Mouse (Mus musculus) midbrain, embryonic 14.5 days (tissue): ENCODE measurements around the gene Pdlim7. TPM values are rescaled to one million over a fixed set of nuclear protein-coding genes. Genes with fewer than 3 reads are reported as not detected.

Source experiments
- ATAC-seq: fragments of 200-750 bp; cut with Nextera tagmentation; 2 replicates; pipeline ENCODE4 v1.8.0; 2017; ENCODE audit warnings: moderate number of reproducible peaks, moderate library complexity; ENCODE audit not compliant: low FRiP score, low TSS enrichment
- DNase-seq: peaks from one replicate; pipeline ENCODE4 v3.0.0-alpha.2; 2015
- H3K27ac ChIP-seq: fragments of 300-500 bp; sonication (generic); replicated peaks from 2 replicates; pipeline ENCODE4 v1.5.1; 2014; ENCODE audit warnings: mild to moderate bottlenecking, low read depth, low read length, moderate library complexity
- H3K27me3 ChIP-seq: fragments of 300-500 bp; sonication (generic); 2 replicates; pipeline ENCODE4 v1.6.1; 2014; ENCODE audit warnings: low read length, control low read depth, mixed read lengths; ENCODE audit not compliant: control insufficient read depth, insufficient read depth
- H3K36me3 ChIP-seq: fragments of 300-500 bp; sonication (generic); 2 replicates; pipeline ENCODE4 v1.6.1; 2014; ENCODE audit warnings: low read length, control low read depth; ENCODE audit not compliant: control insufficient read depth, insufficient read depth
- H3K4me1 ChIP-seq: fragments of 300-500 bp; sonication (generic); 2 replicates; pipeline ENCODE4 v1.6.1; 2014; ENCODE audit warnings: mild to moderate bottlenecking, antibody characterized with exemption, low read length, control low read depth; ENCODE audit not compliant: control insufficient read depth, insufficient read depth
- H3K4me2 ChIP-seq: fragments of 300-500 bp; sonication (generic); 2 replicates; pipeline ENCODE4 v1.6.1; 2014; ENCODE audit warnings: mild to moderate bottlenecking, low read length, moderate library complexity
- H3K4me3 ChIP-seq: fragments of 300-500 bp; sonication (generic); replicated peaks from 2 replicates; pipeline ENCODE4 v1.5.1; 2014; ENCODE audit warnings: low read depth, low read length
- H3K9ac ChIP-seq: fragments of 300-500 bp; sonication (generic); replicated peaks from 2 replicates; pipeline ENCODE4 v1.6.1; 2014; ENCODE audit warnings: mild to moderate bottlenecking, low read length, moderate library complexity
- H3K9me3 ChIP-seq: fragments of 300-500 bp; sonication (generic); 2 replicates; pipeline ENCODE4 v1.6.1; 2016; ENCODE audit warnings: low read length, control low read depth, mixed read lengths; ENCODE audit not compliant: control insufficient read depth
- WGBS: fragments of 180-500 bp; shearing (Covaris S2); extraction: QIAGEN DNeasy Blood & Tissue Kit; methylation state at CpG from one replicate; pipeline ENCODE4 v1.1.7; 2014; 5-methylcytosine and 5-hydroxymethylcytosine counted together
- polyA plus RNA-seq: library from polyadenylated mRNA; unstranded; fragments of >200 nt; fragmentation: Nextera tagmentation; extraction: Ambion mirVana; gene quantifications from 2 replicates; pipeline ENCODE4 v1.2.1, GENCODE M21; 2014

The Pdlim7 gene
- polyA plus RNA-seq, 1 experiment from 2014 or later: 126 TPM

- DNase-seq (peak; percentile 72), ATAC-seq (no peak; the same call in 1 of the 2 replicates)
- Histone ChIP-seq H3K27me3 (no peaks in the 10 kb centered on the region), H3K4me2 (peak overlapping the region; percentile 98), H3K9me3 (no peaks in the 10 kb centered on the region), H3K36me3 (peaks cover 28% of the 10 kb centered on the region), H3K4me1 (peaks cover 91% of the 10 kb centered on the region), H3K27ac (peak overlapping the region; percentile 94), H3K4me3 (no peak overlapping the region), H3K9ac (peak overlapping the region; percentile 84; the same call in 1 of the 2 replicates)
- WGBS: 29% methylated on average over 9 of the region's 9 CpGs
These were observed 43.1 kb downstream of the Pdlim7 start for GRCm38 (mm10) chr13:55470372-55470771.

GRCm38 (mm10) chr13:55468851-55469560, 44.5 kb downstream of the Pdlim7 start:
- no peak overlapping the region for H3K4me2 ChIP-seq
- peaks cover 82% of the 10 kb centered on the region for H3K4me1 ChIP-seq
- 32% methylated on average over 13 of the region's 13 CpGs for WGBS
- H3K9ac ChIP-seq: no peak overlapping the region
- peak; percentile 62 for DNase-seq
- H3K9me3 ChIP-seq: no peaks in the 10 kb centered on the region
- peaks cover 15% of the 10 kb centered on the region for H3K36me3 ChIP-seq
- H3K27me3 ChIP-seq: no peaks in the 10 kb centered on the region
- no peak overlapping the region for H3K4me3 ChIP-seq
- H3K27ac ChIP-seq: peak overlapping the region; percentile 37
- ATAC-seq: no peak

GRCm38 (mm10) chr13:55465830-55466440, 47.5 kb downstream of the Pdlim7 start:
- DNase-seq: peak; percentile 50
- 48% methylated on average over 5 of the region's 5 CpGs for WGBS

GRCm38 (mm10) chr13:55465184-55465583, 48.3 kb downstream of the Pdlim7 start:
- H3K27ac ChIP-seq: peak overlapping the region; percentile 97
- peak overlapping the region; percentile 91 for H3K9ac ChIP-seq
- peaks cover 54% of the 10 kb centered on the region for H3K4me1 ChIP-seq
- H3K36me3 ChIP-seq: peaks cover 15% of the 10 kb centered on the region
- peak overlapping the region; percentile 91 for H3K4me2 ChIP-seq
- ATAC-seq: no peak
- no peak for DNase-seq
- no peaks in the 10 kb centered on the region for H3K27me3 ChIP-seq
- H3K4me3 ChIP-seq: peak overlapping the region; percentile 69
- 3% methylated on average over 3 of the region's 3 CpGs for WGBS
- H3K9me3 ChIP-seq: no peaks in the 10 kb centered on the region

More at GRCm38 (mm10) chr13:55465830-55466440, 47.5 kb downstream of the Pdlim7 start:
- Histone ChIP-seq H3K27ac (peak overlapping the region; percentile 97), H3K4me2 (peak overlapping the region; percentile 91), H3K27me3 (no peaks in the 10 kb centered on the region), H3K4me3 (peak overlapping the region; percentile 69), H3K9ac (peak overlapping the region; percentile 91), H3K4me1 (peaks cover 61% of the 10 kb centered on the region), H3K9me3 (no peaks in the 10 kb centered on the region), H3K36me3 (peaks cover 8% of the 10 kb centered on the region)
- no peak for ATAC-seq

GRCm38 (mm10) chr13:55464027-55464884, 49.2 kb downstream of the Pdlim7 start, which contains the start of gene Prr7:
Gene Prr7 (plus strand): TSS chr13:55464267.
- H3K36me3 ChIP-seq: peaks cover 25% of the 10 kb centered on the region
- H3K4me3 ChIP-seq: peak within 1 kb of the TSS; percentile 69
- peak within 1 kb of the TSS; percentile 91 for H3K4me2 ChIP-seq
- DNase-seq (peak; percentile 94), ATAC-seq (peak; percentile 85)
- no peaks in the 10 kb centered on the region for H3K9me3 ChIP-seq
- H3K27ac ChIP-seq: peak within 1 kb of the TSS; percentile 97
- WGBS: under 1% methylated on average over 84 of the region's 84 CpGs
- H3K27me3 ChIP-seq: no peaks in the 10 kb centered on the region
- peaks cover 46% of the 10 kb centered on the region for H3K4me1 ChIP-seq
- H3K9ac ChIP-seq: peak within 1 kb of the TSS; percentile 91

GRCm38 (mm10) chr13:55463399-55464026, 50.0 kb downstream of the Pdlim7 start:
- Histone ChIP-seq H3K9ac (peak overlapping the region; percentile 91), H3K36me3 (peaks cover 32% of the 10 kb centered on the region), H3K4me1 (peaks cover 39% of the 10 kb centered on the region), H3K9me3 (no peaks in the 10 kb centered on the region), H3K4me3 (peak overlapping the region; percentile 69), H3K4me2 (peak overlapping the region; percentile 91), H3K27me3 (no peaks in the 10 kb centered on the region), H3K27ac (peak overlapping the region; percentile 97)
- peak; percentile 1; the same call in 1 of the 2 replicates for ATAC-seq
- WGBS: 6% methylated on average over 14 of the region's 14 CpGs
- DNase-seq: no peak

GRCm38 (mm10) chr13:55462965-55463364, 50.5 kb downstream of the Pdlim7 start:
- Histone ChIP-seq H3K4me2 (peak overlapping the region; percentile 91), H3K27me3 (no peaks in the 10 kb centered on the region), H3K9me3 (no peaks in the 10 kb centered on the region), H3K4me3 (no peak overlapping the region), H3K9ac (peak overlapping the region; percentile 91; the same call in 1 of the 2 replicates), H3K27ac (peak overlapping the region; percentile 97; the same call in 1 of the 2 replicates), H3K36me3 (peaks cover 38% of the 10 kb centered on the region), H3K4me1 (peaks cover 34% of the 10 kb centered on the region)
- DNase-seq: no peak
- no peak for ATAC-seq
- 56% methylated on average over 2 of the region's 2 CpGs for WGBS
